10 mouse cellular contexts compared by ENCODE assay signal in the genomic region with DNA sequence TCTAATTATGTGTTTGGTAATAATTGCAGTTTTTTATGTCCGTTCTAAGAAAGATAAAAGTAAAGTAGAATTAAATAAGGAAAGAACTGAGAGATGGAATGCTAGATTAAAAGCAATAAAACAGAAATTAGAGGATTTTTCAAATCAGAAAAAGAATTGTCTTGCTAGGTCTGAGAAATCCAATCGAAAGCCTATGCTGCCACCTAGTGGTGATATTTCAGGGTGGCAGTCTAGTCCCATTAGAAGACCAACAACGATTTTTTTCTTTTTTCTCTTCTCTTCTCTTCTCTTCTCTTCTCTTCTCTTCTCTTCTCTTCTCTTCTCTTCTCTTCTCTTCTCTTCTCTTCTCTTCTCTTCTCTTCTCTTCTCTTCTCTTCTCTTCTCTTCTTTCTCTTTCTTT. TPM values are rescaled to one million over a fixed set of nuclear protein-coding genes. Genes with fewer than 3 reads are reported as not detected.
DNase-seq lines count a peak whose midpoint lies in the region; ATAC-seq lines count a peak whose summit lies in the region.
"Not testable (repeated sequence)": the region's sequence is repeated elsewhere in the genome, so short reads cannot be mapped to it uniquely, and the experiment has no call there.
"Had no signal": no experiment of that assay in that cellular context is flagged by ENCODE, and none has a peak within 500 bp of the region (broad histone marks: within the 10 kb centered on the region; RNA-seq: fewer than 3 reads in every experiment).

No protein-coding gene starts in this region.

- peak; percentile 87 for DNase-seq in NIH3T3 (ENCODE audit: low read depth)
- peak; percentile 82 to 88 for DNase-seq in cerebellum, adult 18-20 months
- DNase-seq in hindbrain, embryonic 10.5 days (ENCODE audit: low spot score) = peak; percentile 75
- peak; percentile 81 to 90 for DNase-seq in layer of hippocampus, postnatal 14 days (ENCODE audit: low spot score in 2 of 2)
- DNase-seq in lung, postnatal 36 days = peak; percentile 89
- peak; percentile 64 to 65 for DNase-seq in right cerebral cortex, postnatal 36 days (ENCODE audit: low spot score in 2 of 2)
- peak; percentile 60 to 75 for DNase-seq in urinary bladder, postnatal 36 days (ENCODE audit: low spot score in 2 of 2)

- not testable (repeated sequence) for H3K27ac ChIP-seq in forebrain, embryonic 16.5 days (ENCODE audit: low read length); hindbrain, embryonic 10.5 days

- peak; percentile 72 for ATAC-seq in forebrain, embryonic 16.5 days

- H3K9me3 ChIP-seq in forebrain, embryonic 16.5 days (ENCODE audit: control insufficient read depth, low read length); hindbrain, embryonic 10.5 days: not testable (repeated sequence)

- not testable (repeated sequence) for H3K9ac ChIP-seq in forebrain, embryonic 16.5 days (replicated peaks; ENCODE audit: low read depth, low read length)

- not testable (repeated sequence) for H3K27me3 ChIP-seq in forebrain, embryonic 16.5 days (replicated peaks; ENCODE audit: control insufficient read depth, insufficient read depth, low read length); hindbrain, embryonic 10.5 days (ENCODE audit: insufficient read depth, poor library complexity, severe bottlenecking)

- H3K4me3 ChIP-seq in forebrain, embryonic 16.5 days (replicated peaks; ENCODE audit: low read length); hindbrain, embryonic 10.5 days: not testable (repeated sequence)

- H3K4me1 ChIP-seq in forebrain, embryonic 16.5 days (replicated peaks; ENCODE audit: control insufficient read depth, insufficient read depth, low read length); hindbrain, embryonic 10.5 days (replicated peaks): not testable (repeated sequence)

- H3K36me3 ChIP-seq in forebrain, embryonic 16.5 days (ENCODE audit: control insufficient read depth, insufficient read depth); hindbrain, embryonic 10.5 days: not testable (repeated sequence)

- H3K4me2 ChIP-seq in forebrain, embryonic 16.5 days (ENCODE audit: low read length) = not testable (repeated sequence)

- 5% methylated on average over 3 of the region's 3 CpGs for WGBS in forebrain, embryonic 16.5 days
- 7% methylated on average over 3 of the region's 3 CpGs for WGBS in hindbrain, embryonic 10.5 days

RNA-seq across cellular contexts. Expression of gene Gabrr1, which starts 13.2 kb away (rescaled TPM):
- 0.14 TPM in 1 of 2 replicates, not detected in the other for polyA plus RNA-seq in forebrain, embryonic 16.5 days (2015; fragmentation: Nextera tagmentation; extraction: Ambion mirVana)
- 0.06 and 0.61 TPM in 2 replicates for polyA plus RNA-seq in hindbrain, embryonic 10.5 days (2016; fragmentation: Nextera tagmentation; extraction: Ambion mirVana)
- total RNA-seq in layer of hippocampus, postnatal 14 days (2021) = under 1 TPM; 0.21 to 0.41 TPM
- polyA plus RNA-seq: liver, embryonic 16.5 days; urinary bladder, adult 2 months had no signal

RNA-seq across cellular contexts. Expression of gene Gabrr2, which starts 56.3 kb away (rescaled TPM):
- polyA plus RNA-seq in forebrain, embryonic 16.5 days (2015; fragmentation: Nextera tagmentation; extraction: Ambion mirVana) = 0.37 and 0.65 TPM in 2 replicates
- polyA plus RNA-seq in hindbrain, embryonic 10.5 days (2016; fragmentation: Nextera tagmentation; extraction: Ambion mirVana) = 0.50 TPM in 1 of 2 replicates, not detected in the other
- total RNA-seq in layer of hippocampus, postnatal 14 days (2021) = not detected
- polyA plus RNA-seq: liver, embryonic 16.5 days had no signal
